Comparison of ENCODE assay signal across 15 mouse cellular contexts in the genomic region with DNA sequence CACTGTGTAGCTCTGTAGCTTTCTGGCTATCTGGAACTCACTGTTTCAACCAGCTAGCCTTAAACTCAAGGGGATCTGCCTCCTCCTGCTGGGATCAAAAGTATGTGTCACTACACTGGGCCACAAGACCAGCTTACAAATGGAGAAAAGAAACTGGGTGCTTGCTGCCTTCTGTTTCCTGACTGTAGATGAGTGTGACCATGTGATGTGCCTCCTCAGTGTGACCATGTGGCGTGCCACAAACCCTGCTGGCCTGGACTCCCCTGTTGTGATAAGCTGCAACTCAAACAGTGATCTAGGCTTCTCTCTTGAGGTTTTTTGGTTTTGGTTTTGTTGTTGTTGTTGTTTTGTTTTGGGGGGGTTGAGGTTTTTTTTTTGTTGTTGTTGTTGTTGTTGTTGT.
"Had no signal": no experiment of that assay in that cellular context is flagged by ENCODE, and none has a peak within 500 bp of the region (broad histone marks: within the 10 kb centered on the region; RNA-seq: fewer than 3 reads in every experiment).

No protein-coding gene starts in this region.

- ATAC-seq: liver, embryonic 12.5 days; midbrain, embryonic 15.5 days had no signal

- H3K9ac ChIP-seq: limb, embryonic 15.5 days; liver, embryonic 12.5 days; lung, embryonic 14.5 days; midbrain, embryonic 15.5 days; neural tube, embryonic 12.5 days had no signal

- H3K4me2 ChIP-seq: limb, embryonic 15.5 days; liver, embryonic 12.5 days; lung, embryonic 14.5 days; midbrain, embryonic 11.5 days; midbrain, embryonic 15.5 days; neural tube, embryonic 12.5 days had no signal

- H3K27ac ChIP-seq: layer of hippocampus, adult 2 months; limb, embryonic 15.5 days; liver, embryonic 12.5 days; midbrain, embryonic 15.5 days; neural tube, embryonic 12.5 days had no signal

- H3K9me3 ChIP-seq: limb, embryonic 15.5 days; midbrain, embryonic 15.5 days; neural tube, embryonic 12.5 days had no signal

- H3K4me3 ChIP-seq: layer of hippocampus, adult 2 months; limb, embryonic 15.5 days; liver, embryonic 12.5 days; midbrain, embryonic 15.5 days; neural tube, embryonic 12.5 days had no signal

- H3K27me3 ChIP-seq: limb, embryonic 15.5 days; liver, embryonic 12.5 days; midbrain, embryonic 15.5 days; neural tube, embryonic 12.5 days had no signal

- DNase-seq: kidney, postnatal 10 days; kidney, postnatal 4 days; lung, embryonic 14.5 days; lung, postnatal 10 days; lung, postnatal 4 days; retina, postnatal 1 day; right cerebral cortex, postnatal 14 days; thymus, adult 18-20 months; thymus, postnatal 14 days had no signal

- H3K36me3 ChIP-seq: limb, embryonic 15.5 days; liver, embryonic 12.5 days; midbrain, embryonic 15.5 days; neural tube, embryonic 12.5 days had no signal
